Mouse (Mus musculus): ENCODE results near the gene Thoc5. TPM values are rescaled to one million over a fixed set of nuclear protein-coding genes. Genes with fewer than 3 reads are reported as not detected.

Gene Thoc5
- polyA plus RNA-seq, 1 experiment from 2014 or later = 39.5 TPM

GRCm38 (mm10) chr11:4900437-4900836 is 5.3 kb downstream of the Thoc5 start:
- Histone ChIP-seq H3K4me2 (replicated peaks; ENCODE audit: low read depth, low read length) (no peak overlapping the region), H3K9ac (replicated peaks; ENCODE audit: low read length) (no peak overlapping the region), H3K36me3 (ENCODE audit: insufficient read depth, low read length) (peaks cover 29% of the 10 kb centered on the region), H3K27me3 (ENCODE audit: insufficient read depth, low read length) (no peaks in the 10 kb centered on the region), H3K27ac (ENCODE audit: low read length) (no peak overlapping the region), H3K4me1 (ENCODE audit: insufficient read depth, low read length) (peaks cover 6% of the 10 kb centered on the region; the same call in 1 of the 2 replicates), H3K9me3 (ENCODE audit: low read length) (no peaks in the 10 kb centered on the region), H3K4me3 (ENCODE audit: low read length) (no peak overlapping the region)
- 71% methylated on average over 5 of the region's 5 CpGs for WGBS
- no peak for ATAC-seq (ENCODE audit: low FRiP score, low TSS enrichment)

GRCm38 (mm10) chr11:4901956-4902355 is 6.8 kb downstream of the Thoc5 start:
- peaks cover 31% of the 10 kb centered on the region for H3K36me3 ChIP-seq (ENCODE audit: insufficient read depth, low read length)
- H3K9me3 ChIP-seq (ENCODE audit: low read length) = no peaks in the 10 kb centered on the region
- no peaks in the 10 kb centered on the region for H3K27me3 ChIP-seq (ENCODE audit: insufficient read depth, low read length)
- 85% methylated on average over 6 of the region's 6 CpGs for WGBS
- no peaks in the 10 kb centered on the region for H3K4me1 ChIP-seq (ENCODE audit: insufficient read depth, low read length)
- no peak overlapping the region for H3K4me3 ChIP-seq (ENCODE audit: low read length)
- no peak overlapping the region for H3K4me2 ChIP-seq (replicated peaks; ENCODE audit: low read depth, low read length)
- no peak overlapping the region for H3K9ac ChIP-seq (replicated peaks; ENCODE audit: low read length)
- no peak overlapping the region for H3K27ac ChIP-seq (ENCODE audit: low read length)
- no peak for ATAC-seq (ENCODE audit: low FRiP score, low TSS enrichment)

- no peak for ATAC-seq (ENCODE audit: low FRiP score, low TSS enrichment)
- H3K4me3 ChIP-seq (ENCODE audit: low read length) = no peak overlapping the region
- H3K36me3 ChIP-seq (ENCODE audit: insufficient read depth, low read length) = peaks cover 41% of the 10 kb centered on the region
- WGBS = 94% methylated on average over 6 of the region's 6 CpGs
- no peak overlapping the region for H3K9ac ChIP-seq (replicated peaks; ENCODE audit: low read length)
- no peaks in the 10 kb centered on the region for H3K9me3 ChIP-seq (ENCODE audit: low read length)
- H3K4me2 ChIP-seq (replicated peaks; ENCODE audit: low read depth, low read length) = no peak overlapping the region
- H3K4me1 ChIP-seq (ENCODE audit: insufficient read depth, low read length) = no peaks in the 10 kb centered on the region
- no peaks in the 10 kb centered on the region for H3K27me3 ChIP-seq (ENCODE audit: insufficient read depth, low read length)
- H3K27ac ChIP-seq (ENCODE audit: low read length) = no peak overlapping the region
Measured at GRCm38 (mm10) chr11:4906231-4906630, 11.1 kb downstream of the Thoc5 start.

- WGBS = 38% methylated on average over 1 of the region's 1 CpGs
- no peak for ATAC-seq (ENCODE audit: low FRiP score, low TSS enrichment)
- Histone ChIP-seq H3K4me2 (replicated peaks; ENCODE audit: low read depth, low read length) (no peak overlapping the region), H3K4me3 (ENCODE audit: low read length) (no peak overlapping the region), H3K36me3 (ENCODE audit: insufficient read depth, low read length) (peaks cover 64% of the 10 kb centered on the region), H3K27ac (ENCODE audit: low read length) (no peak overlapping the region), H3K9ac (replicated peaks; ENCODE audit: low read length) (no peak overlapping the region), H3K9me3 (ENCODE audit: low read length) (no peaks in the 10 kb centered on the region), H3K4me1 (ENCODE audit: insufficient read depth, low read length) (no peaks in the 10 kb centered on the region), H3K27me3 (ENCODE audit: insufficient read depth, low read length) (no peaks in the 10 kb centered on the region)
Measured at GRCm38 (mm10) chr11:4916068-4916467, 20.9 kb downstream of the Thoc5 start.

- ATAC-seq (ENCODE audit: low FRiP score, low TSS enrichment) = no peak
- H3K4me1 ChIP-seq (ENCODE audit: insufficient read depth, low read length) = no peaks in the 10 kb centered on the region
- no peak overlapping the region for H3K4me2 ChIP-seq (replicated peaks; ENCODE audit: low read depth, low read length)
- 81% methylated on average over 2 of the region's 2 CpGs for WGBS
- no peaks in the 10 kb centered on the region for H3K9me3 ChIP-seq (ENCODE audit: low read length)
- no peaks in the 10 kb centered on the region for H3K27me3 ChIP-seq (ENCODE audit: insufficient read depth, low read length)
- no peak overlapping the region for H3K4me3 ChIP-seq (ENCODE audit: low read length)
- H3K36me3 ChIP-seq (ENCODE audit: insufficient read depth, low read length) = peaks cover 69% of the 10 kb centered on the region
- no peak overlapping the region for H3K27ac ChIP-seq (ENCODE audit: low read length)
- H3K9ac ChIP-seq (replicated peaks; ENCODE audit: low read length) = no peak overlapping the region
Measured at GRCm38 (mm10) chr11:4921281-4921680, 26.2 kb downstream of the Thoc5 start.

- WGBS = 89% methylated on average over 7 of the region's 7 CpGs
- no peak for ATAC-seq (ENCODE audit: low FRiP score, low TSS enrichment)
- H3K27me3 ChIP-seq (ENCODE audit: insufficient read depth, low read length) = no peaks in the 10 kb centered on the region
- no peaks in the 10 kb centered on the region for H3K4me1 ChIP-seq (ENCODE audit: insufficient read depth, low read length)
- H3K4me2 ChIP-seq (replicated peaks; ENCODE audit: low read depth, low read length) = no peak overlapping the region
- no peak overlapping the region for H3K27ac ChIP-seq (ENCODE audit: low read length)
- no peaks in the 10 kb centered on the region for H3K9me3 ChIP-seq (ENCODE audit: low read length)
- no peak overlapping the region for H3K4me3 ChIP-seq (ENCODE audit: low read length)
- no peak overlapping the region for H3K9ac ChIP-seq (replicated peaks; ENCODE audit: low read length)
- peaks cover 73% of the 10 kb centered on the region for H3K36me3 ChIP-seq (ENCODE audit: insufficient read depth, low read length)
Measured at GRCm38 (mm10) chr11:4921751-4922150, 26.6 kb downstream of the Thoc5 start.

- H3K4me2 ChIP-seq (replicated peaks; ENCODE audit: low read depth, low read length) = no peak overlapping the region
- no peaks in the 10 kb centered on the region for H3K27me3 ChIP-seq (ENCODE audit: insufficient read depth, low read length)
- WGBS = 90% methylated on average over 3 of the region's 3 CpGs
- H3K4me3 ChIP-seq (ENCODE audit: low read length) = no peak overlapping the region
- no peak for ATAC-seq (ENCODE audit: low FRiP score, low TSS enrichment)
- peak overlapping the region; percentile 70 for H3K27ac ChIP-seq (ENCODE audit: low read length)
- peaks cover 38% of the 10 kb centered on the region for H3K36me3 ChIP-seq (ENCODE audit: insufficient read depth, low read length)
- H3K9ac ChIP-seq (replicated peaks; ENCODE audit: low read length) = no peak overlapping the region
- peaks cover 11% of the 10 kb centered on the region for H3K4me1 ChIP-seq (ENCODE audit: insufficient read depth, low read length)
- no peaks in the 10 kb centered on the region for H3K9me3 ChIP-seq (ENCODE audit: low read length)
Measured at GRCm38 (mm10) chr11:4927224-4927623, 32.1 kb downstream of the Thoc5 start.

GRCm38 (mm10) chr11:4931009-4931601 is 36.0 kb downstream of the Thoc5 start:
- Histone ChIP-seq H3K4me2 (replicated peaks; ENCODE audit: low read depth, low read length) (no peak overlapping the region), H3K4me3 (ENCODE audit: low read length) (no peak overlapping the region), H3K27me3 (ENCODE audit: insufficient read depth, low read length) (no peaks in the 10 kb centered on the region), H3K4me1 (ENCODE audit: insufficient read depth, low read length) (peaks cover 11% of the 10 kb centered on the region), H3K9ac (replicated peaks; ENCODE audit: low read length) (no peak overlapping the region), H3K27ac (ENCODE audit: low read length) (0 out of 2 replicates have a peak overlapping the region, but pooled peaks have one; percentile 8), H3K9me3 (ENCODE audit: low read length) (no peaks in the 10 kb centered on the region), H3K36me3 (ENCODE audit: insufficient read depth, low read length) (peaks cover 9% of the 10 kb centered on the region; the same call in 1 of the 2 replicates)
- WGBS = 36% methylated on average over 1 of the region's 1 CpGs
- 0 out of 2 replicates have a peak, but pooled peaks have one; percentile 39 for ATAC-seq (ENCODE audit: low FRiP score, low TSS enrichment)

GRCm38 (mm10) chr11:4936243-4936642 is 41.1 kb downstream of the Thoc5 start:
- H3K9ac ChIP-seq (replicated peaks; ENCODE audit: low read length) = no peak overlapping the region
- ATAC-seq (ENCODE audit: low FRiP score, low TSS enrichment) = no peak
- 71% methylated on average over 5 of the region's 5 CpGs for WGBS

GRCm38 (mm10) chr11:4946530-4946929 is 51.4 kb downstream of the Thoc5 start:
- Histone ChIP-seq H3K9ac (replicated peaks; ENCODE audit: low read length) (no peak overlapping the region), H3K27ac (ENCODE audit: low read length) (no peak overlapping the region), H3K4me1 (ENCODE audit: insufficient read depth, low read length) (peaks cover 13% of the 10 kb centered on the region), H3K4me3 (ENCODE audit: low read length) (peak overlapping the region; percentile 52), H3K9me3 (ENCODE audit: low read length) (no peaks in the 10 kb centered on the region), H3K4me2 (replicated peaks; ENCODE audit: low read depth, low read length) (peak overlapping the region; percentile 81), H3K36me3 (ENCODE audit: insufficient read depth, low read length) (no peaks in the 10 kb centered on the region), H3K27me3 (ENCODE audit: insufficient read depth, low read length) (peaks cover 69% of the 10 kb centered on the region)
- no peak for ATAC-seq (ENCODE audit: low FRiP score, low TSS enrichment)
- 43% methylated on average over 13 of the region's 13 CpGs for WGBS

More at GRCm38 (mm10) chr11:4936243-4936642, 41.1 kb downstream of the Thoc5 start:
- H3K4me2 ChIP-seq (replicated peaks; ENCODE audit: low read depth, low read length) = no peak overlapping the region
- H3K27ac ChIP-seq (ENCODE audit: low read length) = no peak overlapping the region
- no peaks in the 10 kb centered on the region for H3K27me3 ChIP-seq (ENCODE audit: insufficient read depth, low read length)
- H3K4me3 ChIP-seq (ENCODE audit: low read length) = no peak overlapping the region
- H3K9me3 ChIP-seq (ENCODE audit: low read length) = no peaks in the 10 kb centered on the region
- no peaks in the 10 kb centered on the region for H3K36me3 ChIP-seq (ENCODE audit: insufficient read depth, low read length)
- 0 out of 2 replicates have a peak, but pooled peaks cover 4% of the 10 kb centered on the region for H3K4me1 ChIP-seq (ENCODE audit: insufficient read depth, low read length)
